Mouse (Mus musculus) fat pad, adult 2 months (tissue): ENCODE data around the gene Scgb1c1.

Experiments used
- DNase-seq: peaks from one replicate; pipeline ENCODE4 v3.0.0-alpha.2; 2011; ENCODE audit warnings: low read depth, low spot score; ENCODE audit errors: extremely low read depth

Scgb1c1 gene

DNA sequence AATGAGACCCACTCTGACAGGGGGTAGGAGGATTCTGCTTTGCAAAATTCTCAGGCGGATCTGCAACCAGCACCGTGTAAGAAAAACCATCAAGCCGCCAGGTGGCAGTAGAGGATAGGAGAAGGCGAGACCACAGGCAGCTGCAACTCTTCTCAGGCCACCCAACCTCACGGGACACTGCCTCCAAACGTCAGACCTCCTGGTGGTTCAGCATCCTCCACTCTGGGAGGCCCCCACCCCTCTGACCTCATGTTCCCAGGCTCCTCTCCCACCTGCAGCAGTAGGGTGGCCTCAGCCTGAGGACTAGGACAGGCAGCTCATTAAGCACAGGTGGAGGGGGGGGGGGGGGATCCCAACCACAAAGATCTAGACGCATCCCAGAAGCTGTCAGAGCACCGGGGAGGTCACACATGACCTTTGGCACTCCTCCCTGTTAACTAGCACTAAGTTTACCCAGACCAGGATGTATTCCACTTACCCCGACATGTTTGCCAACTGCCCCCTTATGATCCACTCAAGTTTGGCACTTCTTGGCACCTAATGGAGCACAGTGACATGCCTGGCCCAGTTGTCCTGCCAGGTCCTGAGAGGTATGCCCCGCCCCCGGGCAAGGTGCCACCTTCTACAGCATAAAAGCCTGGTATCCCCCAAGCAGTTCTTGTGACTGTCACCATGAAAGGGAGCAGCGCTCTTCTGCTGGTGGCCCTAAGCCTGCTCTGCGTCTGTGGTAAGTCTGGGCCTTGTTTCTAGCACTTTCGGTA, at the start of gene Scgb1c1:
TSS of gene Scgb1c1 (plus strand) at position 643 of the 761 bp plus-strand sequence.
- DNase-seq = no peak

DNA sequence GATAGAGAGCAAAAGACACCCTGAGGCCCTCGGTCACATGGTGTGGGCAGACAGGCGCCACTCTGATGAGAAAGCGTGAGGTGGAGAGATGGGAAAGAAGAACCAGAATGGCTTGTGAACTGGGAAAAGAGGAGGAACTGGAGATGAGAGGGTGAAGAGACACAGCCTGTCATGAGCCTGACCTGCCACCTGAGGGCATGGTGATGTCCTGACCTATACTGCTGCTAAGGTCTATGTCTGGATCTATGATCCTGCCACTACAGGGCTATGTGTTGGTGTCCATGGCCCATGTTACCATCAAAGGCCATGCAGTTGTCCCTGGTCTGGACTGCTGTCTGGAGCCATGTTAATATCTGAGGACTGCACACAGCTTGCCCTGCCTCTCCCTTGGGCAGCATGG, 47.7 kb upstream of the Scgb1c1 start:
- no peak for DNase-seq

DNA sequence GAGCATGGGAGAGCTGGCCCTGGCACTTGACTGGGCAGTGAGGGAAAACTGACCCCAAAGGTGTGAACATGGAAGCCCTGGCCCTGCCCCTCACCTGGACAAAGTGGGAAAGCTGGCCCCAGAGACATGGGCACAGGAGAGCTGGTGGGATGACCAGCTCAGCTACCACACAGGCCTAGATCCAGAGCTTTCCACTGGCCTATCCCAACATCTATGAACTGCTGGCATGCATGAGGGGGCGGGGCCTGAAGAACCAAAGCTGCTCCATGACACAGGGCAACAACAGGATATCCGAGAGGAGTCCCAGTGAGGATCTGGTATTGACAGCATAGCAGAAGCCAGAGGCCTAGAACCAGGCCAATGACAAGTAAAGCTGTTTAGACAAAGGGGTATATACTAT, 47.1 kb upstream of the Scgb1c1 start:
- no peak for DNase-seq

DNA sequence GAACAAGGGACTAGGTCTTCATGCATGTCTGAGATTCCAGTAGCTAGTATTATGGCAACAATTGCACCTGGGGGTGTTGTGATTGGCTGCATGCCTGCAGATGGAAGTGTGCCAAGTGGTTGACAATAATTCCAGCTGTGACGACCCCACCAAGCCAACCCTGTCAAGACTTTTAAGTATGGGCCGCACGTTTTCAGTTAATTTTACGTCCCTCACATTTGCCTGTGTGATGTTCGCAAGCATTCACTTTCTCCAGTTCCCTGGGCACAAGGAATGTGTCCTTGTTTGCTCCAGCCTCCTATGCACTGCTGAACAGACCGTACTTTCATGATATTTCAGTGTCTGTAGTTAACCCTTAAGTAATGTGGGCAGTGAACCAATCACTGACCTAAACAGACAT, 42.7 kb upstream of the Scgb1c1 start:
- no peak for DNase-seq

DNA sequence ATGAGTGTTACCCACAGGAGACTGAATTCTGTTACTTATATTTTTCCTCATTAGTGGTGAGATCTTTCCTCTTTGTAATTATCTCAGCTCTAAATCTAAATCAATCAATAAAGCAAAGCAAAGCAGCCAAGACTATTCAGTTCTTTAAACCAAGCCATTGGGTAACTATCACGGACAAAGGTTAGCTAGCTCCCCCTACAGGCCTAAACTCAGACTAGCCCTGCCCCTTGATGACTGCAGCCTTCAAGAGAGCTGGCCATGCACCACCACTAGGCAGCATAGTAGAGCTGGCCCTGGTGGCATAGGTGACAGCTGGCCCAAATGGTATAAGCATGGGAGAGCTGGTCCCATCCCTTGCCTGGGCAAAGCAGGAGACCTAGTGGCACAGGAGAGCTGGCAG, 39.6 kb upstream of the Scgb1c1 start:
- no peak for DNase-seq

DNA sequence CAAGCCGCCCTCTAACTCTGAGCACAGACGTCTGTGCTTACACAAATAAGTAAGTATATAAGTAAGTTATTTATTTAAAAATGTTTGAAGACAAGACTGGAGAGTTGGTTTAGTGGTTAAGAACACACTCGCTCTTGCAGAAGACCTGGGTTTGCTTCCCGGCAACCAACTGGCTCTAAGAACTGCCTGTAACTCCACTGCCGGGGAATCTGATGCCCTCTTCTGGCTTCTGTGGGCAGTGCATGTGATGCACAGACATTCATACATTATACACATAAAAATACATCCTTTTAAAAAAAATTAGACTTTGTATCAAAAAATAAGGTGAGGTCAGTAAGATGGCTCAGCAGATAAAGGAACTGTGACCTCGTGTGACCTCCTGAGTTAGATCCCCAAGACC, 34.9 kb upstream of the Scgb1c1 start:
- DNase-seq = no peak

DNA sequence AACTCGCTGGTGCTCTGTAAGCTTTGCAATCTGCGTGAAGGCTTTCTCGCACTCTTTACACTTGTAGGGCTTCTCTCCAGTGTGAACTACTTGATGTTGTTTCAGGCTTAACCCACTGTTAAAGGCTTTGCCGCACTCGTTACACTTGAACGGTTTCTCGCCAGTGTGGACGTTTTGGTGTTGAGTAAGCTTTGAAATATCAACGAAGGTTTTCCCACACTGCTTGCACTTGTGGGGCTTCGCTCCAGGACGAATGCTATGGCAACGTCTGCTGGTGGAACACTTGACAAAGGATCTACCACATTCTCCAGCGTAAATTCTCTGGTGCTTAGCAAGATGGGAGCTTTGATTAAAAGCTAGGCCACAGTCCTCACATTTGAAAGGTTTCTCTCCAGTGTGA, 33.6 kb upstream of the Scgb1c1 start:
- no peak for DNase-seq

DNA sequence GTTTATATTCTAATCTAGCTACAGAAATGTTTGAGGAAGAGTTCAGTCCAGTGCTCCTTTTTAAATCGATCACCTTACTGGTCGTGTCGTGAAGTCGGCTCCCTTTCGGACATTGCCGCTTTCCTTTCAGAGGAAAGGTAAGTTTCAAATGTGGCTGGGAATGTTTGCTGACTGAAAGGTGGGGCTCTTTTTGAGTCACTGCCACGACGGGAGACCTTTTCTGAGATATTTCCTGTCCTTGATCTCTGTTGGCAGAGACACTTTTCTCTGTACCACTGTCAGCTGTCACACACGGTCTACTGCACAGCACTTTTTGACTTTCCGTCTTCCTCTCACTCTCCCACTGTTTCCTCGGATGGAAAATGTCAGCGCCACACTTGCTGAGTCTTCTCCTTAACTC, 32.5 kb upstream of the Scgb1c1 start:
- DNase-seq = no peak

DNA sequence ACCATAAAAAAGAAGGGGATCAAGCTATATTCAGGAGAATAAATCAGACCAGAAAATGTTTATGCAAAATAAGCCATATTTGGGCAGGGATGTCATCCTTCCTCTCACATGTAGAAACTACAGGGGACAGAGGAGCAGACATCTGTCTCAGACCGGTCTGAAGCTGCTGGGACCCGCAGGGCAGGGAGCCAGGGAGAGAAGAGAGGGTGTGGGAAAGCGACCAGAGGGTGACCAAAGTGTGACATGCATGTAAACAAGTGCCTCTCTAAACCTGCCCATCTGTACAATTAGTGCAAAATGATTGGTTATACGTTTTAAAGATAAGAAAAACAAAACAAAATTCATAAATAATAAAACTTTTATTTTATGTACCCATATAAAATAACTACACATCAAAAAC, 25.2 kb upstream of the Scgb1c1 start:
- no peak for DNase-seq

DNA sequence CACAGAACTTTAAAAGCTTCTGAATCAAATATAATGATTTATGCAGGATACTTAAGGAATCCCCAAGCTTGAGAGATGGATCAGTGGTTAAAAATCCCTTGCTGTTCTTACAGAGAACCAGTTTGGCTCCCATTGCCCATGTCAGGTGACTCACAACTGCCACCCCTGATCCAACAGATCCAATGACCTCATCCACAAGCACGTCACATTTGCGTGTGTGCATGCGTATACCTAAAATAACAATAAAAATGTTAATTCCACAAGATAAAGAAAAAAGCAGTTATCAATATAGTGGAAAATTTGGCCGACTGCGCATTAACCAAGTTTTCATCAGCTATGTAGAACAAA, 24.1 kb upstream of the Scgb1c1 start:
- DNase-seq = no peak

DNA sequence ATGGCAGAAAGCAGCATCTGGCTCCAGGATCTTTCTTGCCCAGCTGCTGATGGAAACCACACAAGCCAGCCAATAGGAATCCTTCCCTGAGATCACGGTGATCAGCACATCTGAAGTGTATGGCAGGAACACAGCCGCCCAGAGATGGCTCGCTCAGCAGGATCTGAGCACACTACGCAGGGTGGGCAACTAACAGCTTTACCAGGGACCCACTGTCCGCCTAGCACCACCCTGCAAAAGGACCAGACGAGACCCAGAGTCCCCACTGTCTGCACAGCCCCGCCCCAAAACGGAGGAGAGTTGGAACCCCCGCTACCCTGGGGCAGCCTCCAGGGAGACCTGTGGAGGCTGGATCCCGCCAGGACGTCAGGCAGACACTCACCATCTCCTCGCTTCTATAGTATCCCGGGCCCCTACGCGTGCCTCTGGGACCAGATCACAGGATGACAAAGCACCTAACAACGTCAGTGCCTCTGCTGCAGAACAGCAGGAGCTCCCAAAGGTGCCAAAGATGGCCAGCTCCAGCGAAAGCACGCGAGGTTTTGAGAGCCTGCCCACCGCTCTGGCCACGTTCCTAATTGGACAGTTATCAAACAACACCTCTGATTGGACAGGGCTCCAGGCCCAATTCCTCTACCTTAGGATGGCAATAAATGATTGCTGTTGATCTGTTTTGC, 23.6 kb upstream of the Scgb1c1 start, which contains the start of gene Zfp941:
TSS of gene Zfp941 (minus strand) at position 526 of the 677 bp plus-strand sequence.
- DNase-seq = no peak

DNA sequence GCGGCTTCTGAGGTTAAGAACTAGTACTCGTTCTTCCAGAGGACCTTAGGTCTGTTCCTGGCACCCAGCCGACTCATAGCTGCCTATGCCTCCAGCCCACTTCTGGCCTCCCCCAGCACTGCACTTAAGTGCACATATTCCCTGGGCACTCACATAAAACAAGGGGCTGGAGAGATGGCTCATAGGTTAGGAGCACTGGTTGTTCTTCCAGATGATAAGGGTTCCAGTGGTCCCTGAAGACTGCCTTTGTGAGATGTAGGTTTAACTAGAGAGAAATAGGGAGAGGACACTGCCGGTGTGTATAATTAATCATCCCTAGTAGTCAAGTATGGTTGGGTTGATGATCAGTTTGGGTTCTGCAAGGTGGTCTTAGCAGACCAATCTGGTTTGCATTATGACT, 22.6 kb upstream of the Scgb1c1 start:
- no peak for DNase-seq

DNA sequence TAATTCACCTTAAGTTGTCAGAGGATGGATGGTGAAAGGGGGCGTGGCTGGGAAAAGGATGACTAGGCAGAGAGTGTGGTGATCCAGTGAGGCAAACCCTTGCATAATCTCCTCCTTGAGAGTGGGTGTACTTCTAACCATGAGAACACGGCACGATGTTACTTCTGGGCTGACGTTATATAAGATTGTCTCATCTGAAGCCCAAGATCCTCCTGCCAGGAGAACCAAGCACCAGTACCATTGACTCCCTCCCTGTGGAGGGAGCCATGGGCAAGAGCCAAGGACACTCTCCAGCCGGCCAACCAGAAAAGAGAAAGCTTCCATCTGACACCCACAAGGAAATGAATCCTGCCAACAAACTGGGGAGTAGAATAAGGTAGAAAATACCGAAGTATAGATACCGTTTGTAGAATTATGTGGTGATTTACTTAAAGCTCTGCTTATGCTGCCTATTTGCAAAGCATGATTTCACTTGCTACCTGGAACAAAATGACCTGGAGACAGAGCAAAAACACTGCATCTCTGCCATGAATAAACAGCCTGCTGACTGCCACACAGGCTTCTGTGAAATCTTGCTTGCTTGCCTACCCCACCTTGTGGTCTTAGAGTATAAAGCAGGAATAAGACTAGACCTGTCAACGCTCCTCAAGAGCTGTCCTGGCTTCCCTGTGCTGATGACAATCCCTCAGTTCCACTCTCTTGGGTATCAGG, 17.0 kb upstream of the Scgb1c1 start:
- DNase-seq = no peak

DNA sequence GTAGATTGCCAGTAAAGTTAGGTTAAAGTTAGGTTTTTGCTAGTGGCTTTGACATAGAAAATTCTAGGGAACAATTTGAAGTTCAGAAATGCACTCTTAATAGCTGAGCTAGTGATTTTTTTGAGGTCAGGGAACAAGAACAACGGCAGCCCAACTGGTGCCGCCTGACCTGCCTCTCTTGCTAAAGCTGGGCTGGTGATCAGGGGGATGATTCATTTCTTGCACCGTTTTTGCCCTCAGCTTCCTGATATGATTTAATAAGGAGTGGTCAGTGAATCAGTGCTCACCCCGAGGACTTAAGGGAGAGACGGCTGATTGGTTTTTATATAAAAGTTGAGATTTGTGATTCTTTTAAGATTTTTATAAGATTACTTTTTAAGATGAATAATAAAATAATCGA, 13.9 kb upstream of the Scgb1c1 start:
- no peak for DNase-seq

DNA sequence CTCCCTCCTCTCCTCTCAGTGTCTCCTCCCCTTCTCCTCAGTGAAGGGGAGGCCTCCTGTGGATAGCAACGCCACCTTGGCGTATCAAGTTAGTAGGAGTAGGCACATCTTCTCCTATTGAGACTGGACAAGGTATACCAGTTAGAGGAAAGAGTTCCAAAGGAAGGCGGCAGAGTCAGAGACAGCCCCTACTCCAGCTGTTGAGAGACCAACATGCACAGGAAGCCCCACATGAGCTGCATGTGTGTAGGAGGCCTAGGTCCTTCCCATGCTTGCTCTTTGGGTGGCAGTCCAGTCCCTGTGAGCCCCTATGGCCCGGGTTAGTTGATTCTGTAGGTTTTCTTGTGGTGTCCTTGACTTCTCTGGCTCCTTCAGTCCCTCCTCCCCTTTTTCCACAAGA, 12.0 kb upstream of the Scgb1c1 start:
- no peak for DNase-seq

DNA sequence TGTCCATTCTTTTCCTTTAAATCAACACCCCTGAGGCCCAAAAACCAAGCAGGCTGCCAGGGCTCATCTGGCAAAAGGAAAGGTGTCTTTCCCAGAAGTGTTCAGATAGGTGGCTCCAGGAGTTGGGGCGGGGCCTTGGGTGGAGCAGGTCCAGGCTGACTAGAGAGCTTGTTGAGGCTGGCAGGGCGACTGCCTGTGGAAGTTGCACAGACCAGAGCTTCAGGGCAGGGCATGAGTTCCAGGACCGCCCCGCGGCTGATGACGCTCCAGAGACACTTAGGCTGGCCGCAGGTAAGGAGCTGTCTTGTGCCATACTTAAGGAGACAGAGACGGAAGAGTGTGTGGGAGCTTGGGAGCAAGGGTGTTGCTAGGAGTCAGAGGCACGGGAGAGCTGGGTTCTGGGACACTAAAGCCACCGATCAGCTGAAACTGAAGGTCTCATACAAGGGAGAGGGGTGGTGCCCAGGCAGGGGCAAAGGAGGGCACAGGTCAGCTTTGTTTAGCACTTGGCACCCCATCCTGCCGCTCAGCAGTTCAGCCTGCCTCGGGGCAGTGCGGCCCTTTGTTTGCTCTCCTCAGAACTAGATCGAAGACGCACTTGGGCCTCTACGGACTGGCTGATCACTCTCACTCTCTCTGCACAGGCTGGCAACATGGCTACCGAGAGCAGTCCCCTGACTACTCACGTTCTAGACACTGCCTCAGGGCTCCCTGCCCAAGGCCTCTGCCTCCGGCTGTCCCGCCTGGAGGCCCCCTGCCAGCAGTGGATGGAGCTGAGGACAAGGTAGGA, 10.2 kb upstream of the Scgb1c1 start, which contains the start of gene Urah:
TSS of gene Urah (plus strand) at position 51 of the 790 bp plus-strand sequence.
- DNase-seq = peak; percentile 90

DNA sequence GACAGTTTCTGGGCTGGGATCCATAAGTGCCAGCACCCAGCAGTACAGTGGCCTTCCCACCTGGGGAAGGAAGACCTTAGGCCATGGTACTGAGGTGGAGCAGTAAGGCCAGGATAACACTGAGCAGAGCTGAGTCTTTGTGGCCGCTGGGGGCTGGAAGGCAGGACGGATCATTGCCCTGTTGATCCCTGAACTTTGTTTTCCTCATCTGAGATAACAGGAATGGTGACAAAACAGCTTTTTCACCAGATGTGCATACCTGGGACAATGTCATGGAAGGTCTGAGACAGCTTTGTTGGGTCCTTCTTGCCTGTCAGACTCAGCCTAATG, 9.6 kb upstream of the Scgb1c1 start:
- DNase-seq = no peak

DNA sequence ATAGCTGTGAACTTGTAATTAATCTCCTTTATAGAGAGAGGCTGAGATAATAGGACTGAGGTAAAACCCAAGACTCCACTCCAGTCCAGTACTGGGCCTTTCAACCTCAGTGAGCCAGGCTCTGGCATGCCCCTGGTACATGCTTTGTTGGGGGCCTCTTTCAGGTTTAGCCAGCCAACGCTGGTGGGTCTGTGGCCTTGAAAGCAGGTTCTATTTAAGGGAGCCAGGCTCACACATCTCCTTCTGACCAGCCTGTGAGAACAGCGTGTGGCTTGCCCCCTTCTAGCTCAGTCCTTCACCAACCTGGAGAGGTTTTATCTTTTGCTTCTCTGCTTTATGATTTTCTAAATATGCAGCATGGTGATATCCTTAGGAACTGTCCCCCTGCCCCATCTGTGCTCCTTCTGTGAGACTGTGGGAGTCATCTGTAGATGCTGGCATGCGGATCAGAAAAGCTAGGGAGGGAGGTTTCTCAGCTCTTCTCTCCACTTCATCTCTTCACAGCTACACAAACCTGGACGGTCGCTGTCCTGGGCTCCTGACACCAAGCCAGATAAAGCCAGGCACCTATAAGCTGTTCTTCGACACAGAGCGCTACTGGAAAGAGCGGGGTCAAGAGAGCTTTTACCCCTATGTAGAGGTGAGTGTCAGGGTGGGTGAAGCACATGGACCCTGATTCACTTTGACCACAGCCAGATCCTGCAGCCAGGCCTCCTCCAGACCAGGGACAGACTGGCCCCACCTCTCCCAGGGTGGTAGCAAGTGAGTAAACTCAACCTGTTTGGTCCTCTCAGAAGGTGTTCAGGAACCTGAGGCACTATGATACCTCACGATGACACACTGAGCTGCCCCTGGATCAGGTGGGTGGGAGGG, 8.9 kb upstream of the Scgb1c1 start:
- DNase-seq = no peak

DNA sequence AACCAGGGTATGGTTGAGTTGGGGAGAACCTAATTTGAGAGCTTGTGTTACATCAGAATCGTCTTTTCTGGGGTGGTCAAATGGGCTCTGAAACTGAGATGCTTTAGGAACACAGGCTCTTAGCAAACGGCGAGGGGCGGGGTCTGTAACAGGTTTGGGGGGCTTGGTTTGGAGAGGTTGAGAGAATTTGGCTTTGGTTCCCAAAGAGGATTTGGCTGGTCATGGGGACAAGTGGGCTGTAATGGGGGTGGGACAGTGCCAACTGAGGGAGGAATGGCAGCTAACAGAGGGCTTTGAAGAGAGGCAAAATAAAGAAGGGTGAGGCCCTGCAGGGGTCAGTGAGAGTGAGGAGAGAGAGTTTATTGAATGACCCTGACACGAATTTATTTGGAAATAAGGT, 5.8 kb upstream of the Scgb1c1 start:
- DNase-seq = no peak
